Mouse (Mus musculus) thymus, postnatal 36 days (tissue): ENCODE data around the gene Gm20518.

Experiments
- DNase-seq, 2 experiments: peaks; one replicate each; pipeline ENCODE4 v3.0.0; 2022; ENCODE audit warnings: mixed read lengths in 2 of 2

The Gm20518 gene

DNA sequence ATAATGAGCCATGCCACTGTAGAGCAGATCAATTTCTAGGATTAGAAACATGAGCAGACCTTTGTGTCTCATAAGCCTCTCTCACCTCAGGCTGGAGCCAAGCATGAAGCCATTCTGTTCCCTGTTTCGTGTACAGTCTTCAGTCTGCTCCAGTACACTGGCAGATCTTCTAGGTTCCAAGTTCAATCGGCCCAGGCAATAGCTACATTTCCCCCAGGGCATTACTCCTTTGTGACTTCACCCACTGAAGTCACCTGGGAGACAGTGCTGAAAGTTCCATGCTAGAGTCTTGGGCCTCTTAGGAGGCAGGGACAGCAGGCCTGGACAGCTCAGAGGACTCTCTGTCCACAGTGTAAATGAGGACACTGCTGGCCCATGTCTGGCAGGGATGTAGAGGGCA is 2.5 kb upstream of the Gm20518 start, which contains the start of gene Tssk1:
Tssk1 (plus strand) TSS at position 301 of the 400 bp plus-strand sequence.
- DNase-seq: no peak

DNA sequence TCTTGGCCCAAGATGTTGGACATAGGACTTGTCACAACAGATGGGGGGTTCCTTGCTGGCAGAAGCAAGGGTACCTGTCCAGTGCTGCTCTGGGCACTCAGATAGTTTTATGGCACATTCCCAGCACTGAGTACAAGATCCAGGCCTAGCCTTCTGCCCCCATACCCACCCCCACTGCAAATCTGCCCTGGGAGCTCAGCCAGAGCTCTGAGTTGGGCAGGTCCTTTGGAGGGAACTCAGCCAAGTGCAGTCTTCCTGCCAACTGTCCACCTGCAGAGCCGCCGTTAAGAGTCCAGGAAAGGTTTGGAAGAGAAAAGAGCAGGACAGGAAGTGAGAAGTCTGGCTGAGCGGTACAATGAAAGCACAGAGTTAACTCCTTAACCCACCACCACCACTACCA is 1.1 kb upstream of the Gm20518 start:
- no peak for DNase-seq

DNA sequence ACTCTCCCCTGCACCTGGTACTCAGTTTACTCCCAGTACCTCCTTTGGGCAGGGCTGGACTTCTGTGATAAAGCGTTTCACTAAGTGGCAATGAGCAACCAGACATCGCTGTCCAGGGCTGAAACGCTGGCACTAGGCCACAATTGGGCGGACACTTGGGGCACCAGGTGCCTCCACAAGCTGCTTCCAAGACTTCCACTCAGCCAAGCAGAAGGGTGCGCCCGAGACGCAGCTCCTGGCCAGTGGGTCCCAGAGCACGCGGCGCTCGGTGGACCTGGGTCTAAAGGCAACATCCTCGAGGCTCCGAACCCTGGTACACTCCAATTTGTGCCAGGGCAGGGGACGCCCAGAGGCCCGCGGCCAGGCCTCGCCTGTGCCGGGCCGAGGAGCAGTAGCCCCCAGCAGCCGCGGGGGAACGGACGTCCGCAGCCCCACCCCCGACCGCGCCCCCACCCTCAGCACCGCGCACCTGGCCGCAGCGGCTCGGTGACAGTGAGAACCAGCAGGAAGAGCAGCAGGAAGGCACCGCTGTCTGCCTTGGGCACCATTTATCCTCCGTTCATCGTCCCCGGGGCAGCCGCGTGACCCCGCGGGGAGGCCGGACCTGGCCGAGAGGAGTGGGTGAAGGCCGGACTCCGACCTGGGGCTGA is 429 bp downstream of the Gm20518 start:
- no peak for DNase-seq

DNA sequence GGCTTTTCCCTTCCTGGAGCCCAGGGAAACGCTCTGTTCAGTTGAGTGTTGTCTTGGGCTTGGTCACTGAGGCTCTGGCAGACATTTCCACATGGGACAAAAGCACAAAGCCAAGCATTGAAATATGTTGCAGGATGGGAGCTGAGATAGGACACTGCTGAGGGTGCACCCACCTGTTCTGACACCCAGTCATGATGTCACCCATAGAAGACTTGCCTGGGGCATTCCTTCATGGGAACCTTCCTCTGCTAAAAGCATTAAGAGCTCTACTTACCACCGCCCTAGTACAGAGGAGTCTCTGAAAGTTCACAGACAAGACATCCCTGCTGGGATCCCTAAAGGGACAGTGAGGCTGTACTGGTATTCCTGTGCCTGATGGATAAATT is 1.1 kb downstream of the Gm20518 start:
- DNase-seq: no peak

DNA sequence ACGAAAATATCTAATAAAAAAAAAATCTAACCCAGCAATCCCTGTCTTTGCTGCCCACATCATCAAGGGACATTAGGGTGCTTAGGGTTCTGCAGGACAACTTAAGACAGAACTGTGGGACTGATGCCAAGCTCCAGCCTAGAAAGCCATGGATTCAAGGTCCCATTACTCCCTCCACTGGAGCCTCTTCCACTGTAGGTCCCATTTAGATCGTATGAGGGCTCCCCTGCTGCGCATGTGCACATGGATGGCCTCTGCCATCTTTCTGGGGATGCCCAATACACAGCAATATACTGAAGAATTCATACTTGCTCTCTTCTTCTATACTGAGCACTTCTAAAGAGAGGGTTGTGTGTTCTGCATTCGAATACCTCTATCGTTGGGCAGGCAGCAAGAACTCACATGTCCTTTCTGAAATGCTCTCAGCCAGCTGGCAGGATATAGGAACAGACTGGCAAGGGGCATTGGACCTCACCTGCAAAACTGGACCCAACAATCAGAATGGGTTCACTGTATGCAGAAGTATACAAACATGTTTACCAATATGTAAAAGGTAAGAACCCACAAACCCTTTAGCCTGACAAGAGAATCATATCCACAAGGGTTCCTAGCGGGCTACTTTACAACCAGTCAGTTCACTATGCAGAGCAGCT is 1.7 kb downstream of the Gm20518 start:
- DNase-seq: no peak

DNA sequence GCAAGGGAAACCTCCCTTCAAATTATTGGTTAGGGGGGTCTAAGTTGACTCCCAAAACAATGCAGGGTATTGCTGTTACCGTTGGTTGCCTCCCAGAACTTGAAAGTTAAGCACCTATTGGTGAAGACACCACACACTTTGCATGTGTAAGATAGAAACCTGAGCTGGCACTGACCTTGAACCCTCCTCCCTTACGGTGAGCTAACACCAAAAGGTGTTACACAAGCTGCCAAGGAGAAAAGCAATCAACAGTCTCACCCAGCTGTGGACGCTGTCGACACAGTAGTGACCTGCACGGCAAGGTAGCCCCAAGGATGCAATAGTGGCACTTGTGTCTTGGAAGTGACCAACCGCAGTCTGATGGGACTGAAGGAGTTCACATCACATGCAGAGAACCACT is 7.4 kb downstream of the Gm20518 start:
- DNase-seq: no peak

DNA sequence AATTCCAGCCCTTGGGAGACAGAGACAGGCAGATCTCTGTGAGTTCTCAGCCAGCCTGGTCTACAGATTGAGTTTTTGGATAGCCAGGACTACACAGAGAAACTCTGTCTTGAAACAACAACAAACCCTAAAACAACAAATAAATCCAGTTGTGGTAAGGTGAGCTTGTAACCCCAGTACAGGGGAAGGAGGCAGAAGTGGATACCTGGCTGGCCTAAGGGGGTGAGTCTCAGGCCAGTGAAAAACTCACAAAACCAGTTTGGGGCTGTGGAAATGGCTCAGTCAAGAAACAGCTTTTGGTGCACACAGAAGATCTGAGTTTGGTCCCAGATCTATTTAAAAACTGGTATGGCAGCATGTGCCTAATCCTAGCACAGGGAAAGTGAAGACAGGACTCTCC is 9.3 kb downstream of the Gm20518 start:
- no peak for DNase-seq

DNA sequence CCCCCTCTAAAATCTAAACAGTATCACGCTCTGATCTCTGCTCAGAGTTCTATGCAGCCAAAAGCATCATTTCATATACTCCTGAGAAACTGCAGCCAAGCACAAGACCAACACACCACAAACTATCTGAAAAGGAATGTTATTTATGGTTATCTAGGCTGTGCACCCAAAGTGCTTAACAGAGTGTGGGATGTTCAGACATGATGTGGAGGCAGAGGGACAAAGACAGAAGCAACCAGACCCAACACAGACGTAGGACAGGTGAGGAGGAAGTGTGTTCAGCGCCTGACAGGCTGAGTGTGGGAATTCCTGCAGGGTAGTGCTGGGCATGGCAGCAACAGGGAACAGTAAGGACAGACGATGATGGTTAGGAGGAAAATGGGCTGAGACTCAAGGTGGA is 11.9 kb downstream of the Gm20518 start:
- DNase-seq: no peak

DNA sequence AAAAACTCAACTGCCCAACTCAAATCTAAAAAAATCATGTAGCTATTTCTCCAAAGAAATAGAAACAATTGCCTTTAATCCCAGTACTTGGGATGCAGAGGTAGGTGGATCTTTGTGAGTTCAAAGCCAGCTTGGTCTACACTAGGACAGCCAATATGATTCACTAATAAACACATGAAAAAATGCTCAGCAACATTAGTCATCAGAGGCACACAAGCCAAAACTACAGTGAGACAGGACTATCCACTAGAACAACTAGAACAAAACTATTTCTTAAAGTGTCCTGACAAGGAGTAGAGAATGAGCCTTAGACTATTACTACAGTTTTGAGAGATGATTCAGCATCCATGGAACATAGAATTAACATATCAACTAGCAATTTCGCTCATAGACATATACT is 15.4 kb downstream of the Gm20518 start:
- DNase-seq: no peak

DNA sequence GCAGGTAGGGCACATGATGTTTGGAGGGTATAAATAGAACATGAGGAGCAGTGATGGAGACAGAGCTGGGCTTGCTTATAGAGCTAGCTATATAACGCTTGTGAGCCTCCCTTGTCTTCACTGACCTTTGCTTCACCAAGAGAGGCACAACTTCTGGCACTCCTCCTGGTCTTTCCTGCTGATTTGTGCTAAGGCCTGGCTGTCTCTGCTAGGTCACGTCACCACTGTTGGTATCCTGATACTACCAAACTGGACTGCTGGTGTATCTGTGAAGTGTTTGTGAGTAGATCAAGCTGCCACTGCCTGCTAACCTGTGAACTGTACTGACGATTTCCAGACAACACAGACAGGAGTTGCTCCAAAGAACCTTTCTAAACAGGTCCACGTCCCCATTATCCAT is 16.3 kb downstream of the Gm20518 start:
- no peak for DNase-seq

DNA sequence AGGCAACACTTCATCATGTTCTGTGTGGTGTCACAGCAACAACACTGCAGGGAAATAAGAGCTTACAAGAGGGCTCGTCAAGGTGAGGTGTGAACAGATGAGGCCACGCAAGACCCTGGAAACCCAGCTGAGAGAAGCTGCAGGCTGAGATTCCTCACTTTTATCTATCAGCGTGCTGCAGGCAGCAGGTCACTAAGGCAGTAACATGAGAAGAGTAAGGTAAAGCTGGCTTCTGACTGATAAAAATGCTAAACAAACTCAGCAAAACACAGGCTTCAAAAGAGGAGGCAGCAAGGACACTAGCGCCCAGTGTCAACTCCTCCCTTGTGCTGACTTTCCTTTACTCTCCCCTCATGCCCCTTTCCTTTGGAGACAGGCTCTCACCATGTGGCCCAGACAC is 18.5 kb downstream of the Gm20518 start:
- no peak for DNase-seq

DNA sequence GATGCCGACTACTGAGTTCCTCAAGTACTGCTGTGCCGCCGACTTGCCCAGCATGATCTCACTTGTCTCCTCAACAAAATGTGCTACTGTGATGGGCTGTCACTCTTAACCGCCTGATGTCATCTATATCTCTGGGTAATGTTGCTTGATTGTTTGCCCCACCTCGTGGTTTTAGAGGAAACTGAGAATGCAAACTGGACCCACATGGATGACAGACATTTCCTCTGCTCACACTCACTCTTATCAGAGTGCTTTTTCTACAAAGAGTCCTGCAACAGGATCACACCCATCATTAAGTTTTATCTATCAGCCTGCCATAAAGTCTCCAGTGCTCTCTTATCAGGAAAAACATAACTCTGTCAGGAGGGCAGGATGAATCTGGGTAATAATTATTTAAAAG is 20.2 kb downstream of the Gm20518 start:
- DNase-seq: no peak

DNA sequence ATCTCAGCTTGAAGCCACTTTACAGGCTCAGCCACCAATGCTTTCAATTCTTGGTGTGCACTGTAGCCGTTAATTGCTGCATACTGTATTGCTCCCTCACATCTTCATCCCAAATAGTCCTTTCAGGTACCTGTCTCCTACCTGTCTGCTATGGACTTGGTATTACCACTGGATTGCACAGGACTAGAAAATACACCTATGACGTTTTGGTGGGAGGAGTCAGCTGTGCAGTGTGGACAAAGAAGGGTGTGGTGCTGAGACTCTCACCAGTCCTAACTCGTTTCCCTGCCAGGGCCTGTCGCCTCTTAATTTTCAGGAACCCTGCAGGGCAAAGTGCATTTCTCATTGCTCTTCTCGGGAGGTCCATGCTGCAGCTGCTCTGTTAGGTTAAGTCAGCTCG is 25.7 kb downstream of the Gm20518 start:
- no peak for DNase-seq

DNA sequence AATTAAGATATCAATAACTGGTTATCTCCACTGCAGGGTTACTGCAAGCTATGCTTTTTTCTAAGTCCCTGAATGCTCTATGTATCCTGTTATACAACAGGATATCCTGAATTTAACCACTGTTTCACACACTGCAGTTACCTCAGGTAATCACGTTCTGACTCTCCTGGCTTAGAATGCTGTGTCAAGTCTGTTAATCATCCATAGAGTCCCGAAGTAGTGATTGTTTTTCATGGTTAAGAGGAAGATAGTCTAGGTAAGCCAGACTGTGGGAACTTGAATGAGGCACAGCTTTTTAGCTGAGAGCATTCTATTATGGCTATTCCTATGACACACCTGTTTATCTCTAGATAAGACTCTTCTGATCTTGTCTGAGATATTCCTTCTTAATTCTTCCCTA is 26.2 kb downstream of the Gm20518 start:
- no peak for DNase-seq

DNA sequence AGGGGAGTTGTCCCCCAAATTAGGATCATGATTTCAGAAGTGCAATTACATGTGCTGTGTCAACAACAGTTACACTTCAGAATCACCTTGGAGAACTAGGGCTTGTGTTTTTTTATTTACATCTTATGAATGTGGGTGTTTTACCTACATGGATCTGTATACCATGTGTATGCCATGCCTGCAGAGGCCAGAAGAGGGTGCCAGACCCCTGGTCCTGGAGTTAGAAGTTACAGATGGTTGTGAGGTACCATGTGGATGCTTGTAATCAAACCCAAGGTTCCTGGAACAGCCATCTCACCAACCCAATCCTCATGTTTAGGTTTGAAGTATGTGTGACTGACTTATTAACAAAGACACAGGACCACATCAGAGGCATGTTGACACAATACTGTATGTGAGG is 32.9 kb downstream of the Gm20518 start:
- DNase-seq: no peak

DNA sequence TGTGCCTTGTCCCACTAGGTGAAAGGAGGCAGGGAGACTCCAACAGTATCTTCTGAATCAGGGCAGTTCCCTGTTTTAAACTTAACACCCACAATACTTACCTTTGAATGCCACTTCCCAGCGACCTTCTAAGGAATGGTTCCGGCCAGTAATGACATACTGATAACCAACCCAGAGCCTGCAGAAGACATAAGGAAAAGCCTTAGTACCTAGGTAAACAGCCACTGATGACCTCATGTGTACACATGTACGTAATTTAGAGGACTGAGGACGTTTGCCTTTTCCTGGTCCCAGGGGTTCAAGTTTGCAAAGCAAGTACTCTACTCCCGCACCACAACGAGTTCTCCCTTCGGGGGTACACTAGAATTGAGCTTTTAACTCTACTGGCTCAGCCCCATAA is 34.3 kb downstream of the Gm20518 start:
- no peak for DNase-seq

DNA sequence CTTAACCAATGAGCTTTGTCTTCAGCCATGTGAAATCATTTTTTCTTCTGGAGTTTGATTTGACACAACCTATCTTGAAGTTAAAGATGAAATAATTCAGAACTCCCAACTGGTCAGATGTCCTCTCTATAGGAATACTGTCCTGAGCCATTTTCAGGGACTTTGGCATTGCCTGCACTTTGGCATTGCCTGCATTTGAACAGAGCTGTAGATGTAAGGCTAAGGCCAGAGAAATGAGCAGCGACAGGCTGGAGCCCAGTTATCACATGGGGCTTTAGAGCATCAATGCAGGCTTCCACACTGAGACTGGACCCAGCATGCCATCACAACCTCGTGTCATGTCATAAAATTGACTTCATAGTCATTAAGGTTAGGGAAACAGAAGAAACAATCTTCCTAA is 38.2 kb downstream of the Gm20518 start:
- DNase-seq: no peak

DNA sequence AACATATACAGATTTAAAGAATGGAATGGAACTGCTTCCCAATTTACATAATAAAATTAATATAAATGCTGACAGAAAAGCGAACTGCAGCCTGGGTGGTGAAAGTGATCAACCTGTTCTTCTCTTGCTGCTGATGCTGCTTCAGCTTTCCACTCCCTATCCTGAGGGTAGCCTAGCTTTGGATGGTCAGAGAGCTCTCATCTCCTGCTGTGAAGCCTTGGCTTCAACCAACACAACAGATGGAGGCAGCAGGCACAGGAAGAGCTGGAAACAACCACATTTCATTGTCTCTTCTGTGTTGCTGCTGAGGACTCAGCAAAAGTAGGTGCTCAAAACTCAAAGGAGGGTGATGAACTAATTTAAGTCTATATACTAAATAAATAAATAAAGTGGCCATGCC is 39.6 kb downstream of the Gm20518 start:
- DNase-seq: no peak

DNA sequence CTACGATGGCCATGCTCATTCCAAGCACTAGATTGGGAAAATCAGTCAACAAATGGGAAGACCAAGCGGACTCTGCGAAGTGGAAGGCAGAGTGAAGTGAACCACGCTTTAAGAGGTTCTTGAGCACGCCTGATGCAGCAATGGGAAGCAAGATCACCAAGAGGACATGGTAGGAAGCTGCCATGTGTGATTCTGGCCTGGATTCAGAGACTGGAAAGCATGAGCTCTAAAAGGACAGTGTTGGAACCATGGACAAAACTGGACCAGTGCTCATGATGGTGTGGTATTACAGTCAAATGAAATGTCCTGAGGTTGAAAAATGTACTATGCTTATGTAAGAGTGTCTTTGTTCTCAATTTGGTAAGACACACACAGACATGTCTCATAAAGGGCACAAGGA is 40.1 kb downstream of the Gm20518 start:
- no peak for DNase-seq

DNA sequence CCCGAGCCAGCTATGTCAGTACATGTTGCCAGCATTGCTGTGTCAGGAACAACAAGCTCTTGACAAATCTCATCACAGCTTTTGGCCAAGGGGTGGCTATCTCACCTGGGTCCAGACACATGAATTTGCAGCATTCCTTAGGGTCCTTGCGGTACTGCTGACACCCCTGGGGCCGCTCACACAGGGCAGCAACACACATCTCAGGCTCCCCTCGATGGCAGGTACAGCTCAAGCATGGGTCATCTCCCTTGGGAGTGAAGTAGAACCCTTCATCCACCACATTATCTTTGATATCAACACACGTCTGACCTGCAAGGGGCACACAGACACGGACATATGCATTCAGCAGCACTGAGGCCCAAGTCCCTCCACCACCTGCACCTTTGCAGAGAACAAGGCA is 42.0 kb downstream of the Gm20518 start:
- no peak for DNase-seq

DNA sequence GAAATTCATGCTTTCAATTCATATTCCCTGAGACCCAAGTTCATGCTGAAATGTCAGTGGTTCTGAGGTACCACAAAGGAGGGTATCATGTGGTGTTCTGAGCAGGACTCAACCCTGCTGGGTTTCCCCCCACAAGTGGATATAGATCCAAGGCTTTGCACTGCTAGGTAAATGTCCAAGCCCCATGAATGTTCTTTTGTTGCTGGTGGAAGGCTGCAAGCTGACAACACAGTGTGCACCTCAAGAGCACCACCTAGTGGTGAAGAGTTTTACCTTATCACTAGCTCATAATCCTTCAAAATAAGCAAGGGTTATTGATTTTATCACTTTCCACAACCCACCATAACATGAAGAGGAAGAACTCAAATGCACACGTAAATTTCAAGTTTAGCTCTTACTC is 42.5 kb downstream of the Gm20518 start:
- DNase-seq: no peak

DNA sequence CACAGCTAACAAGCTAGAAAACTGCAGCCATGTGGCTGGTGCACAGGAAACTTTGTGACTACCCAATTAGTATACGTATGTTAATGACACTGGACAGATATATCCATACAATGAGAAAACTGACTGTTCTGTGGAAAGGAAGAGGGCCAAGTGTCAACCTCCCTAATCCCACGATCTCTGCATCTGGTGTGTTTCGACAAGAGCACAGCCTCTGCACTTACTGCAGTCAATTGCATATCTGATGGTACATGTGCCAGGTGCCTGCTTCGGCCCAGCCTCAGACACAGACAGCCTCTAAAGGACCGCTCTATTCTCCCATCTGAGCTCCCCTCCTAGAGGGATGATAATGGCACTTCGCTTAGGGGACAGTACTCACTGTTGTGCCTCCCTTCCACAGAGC is 43.0 kb downstream of the Gm20518 start:
- DNase-seq: no peak

DNA sequence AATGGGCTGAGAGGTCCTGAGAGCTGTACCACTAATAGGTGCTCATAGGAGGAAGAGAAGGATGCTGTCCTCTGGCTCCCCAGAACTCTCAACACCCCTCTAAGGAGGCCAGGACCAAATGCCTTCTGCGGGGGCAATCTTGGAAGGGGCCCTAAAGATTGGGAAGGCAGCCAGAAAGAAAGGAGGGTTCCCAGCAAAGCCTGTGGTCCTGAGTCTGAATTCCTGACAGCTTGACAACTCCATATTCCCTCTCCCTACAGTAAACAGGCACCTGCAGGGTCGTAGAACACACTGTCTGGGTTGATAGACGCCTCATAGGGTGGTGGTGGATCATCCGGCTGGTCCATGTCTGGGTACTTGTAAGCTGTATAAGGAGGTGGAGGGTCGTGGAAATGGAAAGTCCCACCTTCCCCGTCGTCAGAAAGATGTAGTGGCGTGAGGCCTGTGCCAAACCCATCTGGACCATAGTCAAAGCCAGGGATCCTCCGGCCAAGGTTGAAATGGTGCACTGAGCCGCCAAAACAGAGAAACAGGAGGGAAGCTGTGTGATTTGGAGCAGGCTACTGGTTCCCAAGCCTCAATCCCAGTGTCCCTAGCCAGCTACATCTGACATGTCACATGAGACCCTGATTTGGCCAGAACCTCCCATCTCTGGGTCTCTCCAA is 47.6 kb downstream of the Gm20518 start:
- no peak for DNase-seq

DNA sequence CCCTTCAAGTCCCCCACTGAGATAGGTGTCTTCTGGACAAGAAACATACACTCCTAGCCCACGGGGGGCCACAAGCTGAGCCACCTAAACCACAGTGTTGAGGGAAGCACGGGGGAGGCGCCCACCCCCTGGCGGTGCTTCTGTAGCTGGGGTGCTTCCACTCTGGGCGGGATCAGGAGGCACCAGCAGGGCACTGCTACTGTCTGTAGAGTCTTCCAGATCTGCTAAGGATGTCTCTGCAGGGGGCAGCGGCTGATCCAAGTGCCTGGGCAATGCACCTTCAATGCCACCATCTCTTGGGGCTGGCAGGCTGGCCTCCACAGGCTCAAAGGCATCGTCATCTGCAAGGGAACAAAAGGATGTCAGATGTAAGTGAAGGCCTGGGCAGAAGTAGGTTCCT is 49.0 kb downstream of the Gm20518 start:
- no peak for DNase-seq

DNA sequence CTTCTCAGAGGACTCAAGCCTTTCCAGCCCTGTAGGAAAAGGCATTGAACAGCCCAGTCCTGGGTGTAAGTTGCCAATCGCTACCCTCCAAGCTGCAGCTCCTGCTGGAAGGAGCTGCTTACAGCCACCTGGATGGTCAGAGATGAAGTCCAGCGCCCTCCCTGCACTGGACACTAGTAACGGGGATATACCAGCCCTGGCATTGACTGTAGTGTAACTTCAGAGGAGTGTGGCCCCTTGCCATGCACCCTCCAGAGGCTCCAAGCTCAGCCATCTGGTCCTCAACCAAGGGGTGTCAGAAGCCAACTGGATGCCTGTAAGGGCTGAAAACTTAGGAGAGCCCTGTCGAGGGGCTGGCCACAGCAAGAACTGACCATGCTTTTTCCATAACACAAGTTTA is 51.5 kb downstream of the Gm20518 start:
- no peak for DNase-seq
